Mouse (Mus musculus) neural tube, embryonic 13.5 days (tissue): ENCODE results near the gene Art5. TPM values are rescaled to one million over a fixed set of nuclear protein-coding genes. Genes with fewer than 3 reads are reported as not detected.
A peak's percentile ranks its signal among the peaks of the same experiment; 100 is the strongest.

Source experiments
- ATAC-seq: fragments of 200-750 bp; cut with Nextera tagmentation; 2 replicates; pipeline ENCODE4 v1.8.0; 2017; ENCODE audit warnings: low read depth, mild to moderate bottlenecking, moderate TSS enrichment, moderate library complexity
- H3K27ac ChIP-seq: fragments of 300-500 bp; sonication (generic); replicated peaks from 2 replicates; pipeline ENCODE4 v1.5.1; 2015; ENCODE audit warnings: moderate library complexity, mild to moderate bottlenecking, inconsistent platforms
- H3K27me3 ChIP-seq: fragments of 300-500 bp; sonication (generic); 2 replicates; pipeline ENCODE4 v1.6.1; 2015; ENCODE audit warnings: mild to moderate bottlenecking, inconsistent platforms
- H3K36me3 ChIP-seq: fragments of 300-500 bp; sonication (generic); 2 replicates; pipeline ENCODE4 v1.6.1; 2015; ENCODE audit warnings: mild to moderate bottlenecking, inconsistent platforms
- H3K4me1 ChIP-seq: fragments of 300-500 bp; sonication (generic); replicated peaks from 2 replicates; pipeline ENCODE4 v1.6.1; 2015; ENCODE audit warnings: inconsistent platforms
- H3K4me2 ChIP-seq: fragments of 300-500 bp; sonication (generic); 2 replicates; pipeline ENCODE4 v1.6.1; 2015; ENCODE audit warnings: inconsistent platforms, mild to moderate bottlenecking, moderate library complexity
- H3K4me3 ChIP-seq: fragments of 300-500 bp; sonication (generic); 2 replicates; pipeline ENCODE4 v1.5.1; 2015; ENCODE audit warnings: mild to moderate bottlenecking, inconsistent platforms
- H3K9ac ChIP-seq: fragments of 300-500 bp; sonication (generic); 2 replicates; pipeline ENCODE4 v1.6.1; 2015; ENCODE audit warnings: moderate library complexity, mild to moderate bottlenecking, inconsistent platforms
- H3K9me3 ChIP-seq: fragments of 300-500 bp; sonication (generic); 2 replicates; pipeline ENCODE4 v1.6.1; 2016; ENCODE audit warnings: inconsistent platforms
- WGBS: fragments of 180-500 bp; shearing (Covaris S2); methylation state at CpG from one replicate; pipeline ENCODE4 v1.1.7; 2015; 5-methylcytosine and 5-hydroxymethylcytosine counted together
- polyA plus RNA-seq: library from polyadenylated mRNA; unstranded; fragments of >200 nt; fragmentation: Nextera tagmentation; extraction: Ambion mirVana; gene quantifications from 2 replicates; pipeline ENCODE4 v1.2.1, GENCODE M21; 2015

Gene Art5
- polyA plus RNA-seq, result 0.60 and 0.77 TPM in 2 replicates

- no peak within 1 kb of the TSS for H3K4me2 ChIP-seq
- no peak within 1 kb of the TSS for H3K4me3 ChIP-seq
- no peaks in the 10 kb centered on the region for H3K27me3 ChIP-seq
- no peaks in the 10 kb centered on the region for H3K9me3 ChIP-seq
- ATAC-seq, result no peak
- no peaks in the 10 kb centered on the region for H3K36me3 ChIP-seq
- H3K4me1 ChIP-seq, result peaks cover 9% of the 10 kb centered on the region
- 73% methylated on average over 7 of the region's 7 CpGs for WGBS
- no peak within 1 kb of the TSS for H3K9ac ChIP-seq
- H3K27ac ChIP-seq, result no peak within 1 kb of the TSS
These were observed at the start of gene Art5 for GRCm38 (mm10) chr7:102109171-102109570. Gene Art5 (minus strand): TSS chr7:102109489.

DNA sequence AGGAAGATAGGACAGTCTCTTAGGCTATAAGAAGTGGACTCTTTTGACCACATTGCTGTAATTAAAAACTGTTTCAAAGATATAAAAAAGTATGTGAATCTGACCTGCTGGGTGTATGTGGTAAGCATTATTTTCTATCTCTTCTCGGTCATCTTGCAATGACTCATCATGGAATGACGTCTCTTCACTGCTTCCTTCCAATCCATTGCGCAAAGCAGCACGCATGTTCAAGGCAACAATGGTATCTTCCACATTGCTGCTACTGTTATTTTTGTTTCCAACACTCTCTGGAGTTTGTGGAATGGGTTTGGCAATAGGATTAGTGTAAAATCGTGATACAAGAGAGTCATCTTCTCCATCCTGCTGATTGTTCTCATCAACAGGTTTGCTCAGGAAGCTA lies 44.4 kb upstream of the Art5 start:
- no peaks in the 10 kb centered on the region for H3K9me3 ChIP-seq
- no peak overlapping the region for H3K27ac ChIP-seq
- H3K9ac ChIP-seq, result no peak overlapping the region
- H3K4me1 ChIP-seq, result no peaks in the 10 kb centered on the region
- no peaks in the 10 kb centered on the region for H3K27me3 ChIP-seq
- no peak overlapping the region for H3K4me3 ChIP-seq
- H3K36me3 ChIP-seq, result peaks cover 67% of the 10 kb centered on the region
- ATAC-seq, result no peak
- no peak overlapping the region for H3K4me2 ChIP-seq
- WGBS, result 94% methylated on average over 5 of the region's 5 CpGs

DNA sequence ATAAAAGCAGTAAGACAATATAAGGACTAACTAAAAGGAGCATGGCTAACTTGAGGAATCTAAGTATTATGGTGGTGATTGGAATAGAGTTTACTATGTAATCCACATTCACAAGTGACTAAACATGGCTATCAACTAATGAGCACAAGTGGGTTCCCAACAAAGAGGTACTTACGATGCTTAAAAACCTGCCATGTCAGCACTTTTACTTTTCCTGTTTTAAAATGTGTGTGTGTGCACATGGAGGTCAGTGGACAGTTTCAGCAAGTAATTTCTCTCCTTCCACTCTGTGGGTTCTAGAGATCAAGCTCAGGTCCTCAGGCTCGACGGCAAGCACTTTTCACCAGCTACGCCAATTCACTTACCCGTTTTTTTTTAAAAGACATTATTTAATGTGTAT lies 28.6 kb upstream of the Art5 start:
- Histone ChIP-seq H3K27ac (no peak overlapping the region), H3K4me2 (no peak overlapping the region), H3K9me3 (no peaks in the 10 kb centered on the region), H3K9ac (no peak overlapping the region), H3K27me3 (no peaks in the 10 kb centered on the region), H3K4me3 (no peak overlapping the region), H3K36me3 (peaks cover 85% of the 10 kb centered on the region), H3K4me1 (no peaks in the 10 kb centered on the region)
- ATAC-seq, result no peak
- WGBS, result 98% methylated on average over 5 of the region's 5 CpGs

- WGBS, result 81% methylated on average over 1 of the region's 1 CpGs
- Histone ChIP-seq H3K4me2 (no peak overlapping the region), H3K9ac (no peak overlapping the region), H3K4me3 (no peak overlapping the region), H3K27ac (no peak overlapping the region), H3K9me3 (no peaks in the 10 kb centered on the region), H3K36me3 (peaks cover 86% of the 10 kb centered on the region), H3K27me3 (no peaks in the 10 kb centered on the region), H3K4me1 (no peaks in the 10 kb centered on the region)
- ATAC-seq, result no peak
These were observed 28.2 kb upstream of the Art5 start for GRCm38 (mm10) chr7:102137464-102137863.

DNA sequence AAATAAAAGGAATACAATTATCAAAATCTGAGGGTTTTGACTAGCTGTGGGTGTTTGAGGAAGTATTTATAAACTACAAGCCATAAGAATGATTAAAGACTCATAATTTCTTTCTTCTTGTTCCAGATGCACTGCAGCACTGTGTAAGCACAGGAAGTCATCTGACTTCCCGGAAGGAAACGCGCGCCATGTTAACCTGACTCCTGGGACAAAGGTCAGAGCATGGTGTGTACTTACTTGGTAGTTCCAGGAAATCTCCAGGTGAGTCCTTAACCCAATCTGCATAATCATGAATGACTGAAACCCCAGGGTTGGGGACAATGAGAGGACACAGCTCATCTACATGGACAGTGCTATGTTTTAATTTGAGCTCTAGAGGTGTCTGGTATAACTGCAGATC lies 23.1 kb upstream of the Art5 start:
- no peaks in the 10 kb centered on the region for H3K9me3 ChIP-seq
- no peak overlapping the region for H3K9ac ChIP-seq
- H3K4me2 ChIP-seq, result no peak overlapping the region
- no peaks in the 10 kb centered on the region for H3K27me3 ChIP-seq
- 88% methylated on average over 4 of the region's 4 CpGs for WGBS
- ATAC-seq, result no peak
- no peaks in the 10 kb centered on the region for H3K4me1 ChIP-seq
- H3K27ac ChIP-seq, result no peak overlapping the region
- no peak overlapping the region for H3K4me3 ChIP-seq
- H3K36me3 ChIP-seq, result peaks cover 83% of the 10 kb centered on the region

DNA sequence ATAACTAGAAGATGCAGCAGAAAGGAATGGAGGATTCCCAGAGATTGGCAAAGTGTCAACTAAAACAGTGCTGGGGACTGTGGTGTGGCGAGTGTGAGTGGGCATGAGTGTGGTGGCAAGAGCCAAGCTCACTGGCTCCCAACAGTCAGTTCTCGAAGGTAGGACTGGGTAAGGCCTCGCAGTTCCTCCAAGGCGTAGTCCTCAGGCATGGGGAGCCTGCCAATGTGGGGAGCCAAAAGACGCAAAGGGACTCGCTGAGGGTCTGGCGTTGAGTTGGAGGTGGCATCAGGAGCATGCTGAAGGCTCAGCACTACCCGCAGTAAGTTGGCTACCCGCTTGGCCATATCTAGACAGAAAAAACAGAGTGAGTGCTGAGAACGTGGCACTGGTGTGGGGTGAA lies 11.0 kb upstream of the Art5 start:
- Histone ChIP-seq H3K9me3 (no peaks in the 10 kb centered on the region), H3K27ac (no peak overlapping the region), H3K9ac (no peak overlapping the region), H3K27me3 (no peaks in the 10 kb centered on the region), H3K4me1 (no peaks in the 10 kb centered on the region), H3K4me3 (no peak overlapping the region), H3K4me2 (no peak overlapping the region), H3K36me3 (peaks cover 72% of the 10 kb centered on the region)
- no peak for ATAC-seq
- WGBS, result 97% methylated on average over 10 of the region's 10 CpGs

GRCm38 (mm10) chr7:102117382-102117781 lies 8.1 kb upstream of the Art5 start:
- Histone ChIP-seq H3K4me3 (no peak overlapping the region), H3K27ac (no peak overlapping the region), H3K27me3 (no peaks in the 10 kb centered on the region), H3K36me3 (peaks cover 42% of the 10 kb centered on the region), H3K9me3 (no peaks in the 10 kb centered on the region), H3K9ac (no peak overlapping the region), H3K4me2 (no peak overlapping the region), H3K4me1 (no peaks in the 10 kb centered on the region)
- 76% methylated on average over 6 of the region's 6 CpGs for WGBS
- ATAC-seq, result no peak

GRCm38 (mm10) chr7:102116579-102117331 lies 7.5 kb upstream of the Art5 start, which contains the start of gene Chrna10:
Gene Chrna10 (minus strand): TSS chr7:102116828.
- H3K4me2 ChIP-seq, result no peak within 1 kb of the TSS
- peaks cover 36% of the 10 kb centered on the region for H3K36me3 ChIP-seq
- H3K27ac ChIP-seq, result no peak within 1 kb of the TSS
- no peak within 1 kb of the TSS for H3K9ac ChIP-seq
- no peaks in the 10 kb centered on the region for H3K4me1 ChIP-seq
- ATAC-seq, result no peak
- no peaks in the 10 kb centered on the region for H3K27me3 ChIP-seq
- no peak within 1 kb of the TSS for H3K4me3 ChIP-seq
- WGBS, result 64% methylated on average over 7 of the region's 7 CpGs
- no peaks in the 10 kb centered on the region for H3K9me3 ChIP-seq

DNA sequence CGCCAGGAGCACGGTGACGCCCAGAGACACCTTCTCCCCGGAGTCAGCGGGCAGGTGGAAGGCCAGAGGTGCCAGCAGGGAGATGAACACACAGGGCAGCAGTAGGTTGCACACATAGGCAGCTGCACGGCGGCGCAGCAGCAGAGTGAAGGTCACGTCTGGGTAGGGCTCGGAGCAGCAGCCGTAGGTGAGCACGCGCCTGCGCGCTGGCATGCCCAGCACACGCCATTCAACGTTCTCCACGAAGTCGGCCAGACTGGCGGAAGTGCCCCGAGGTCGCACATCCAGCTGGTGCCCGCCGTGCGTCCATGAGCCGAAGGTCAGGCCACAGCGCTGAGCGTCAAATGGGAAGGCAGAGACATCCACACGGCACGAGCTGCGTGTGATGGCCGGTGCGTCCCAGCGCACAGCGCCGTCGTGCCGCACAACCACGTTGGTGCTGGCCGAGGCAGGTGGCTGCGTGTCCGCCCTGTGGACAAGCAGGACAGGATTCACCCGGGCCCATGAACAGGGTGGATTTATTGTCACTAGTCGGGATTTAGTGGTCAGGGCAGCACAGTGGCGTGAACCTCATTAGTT lies 4.0 kb upstream of the Art5 start:
- H3K36me3 ChIP-seq, result peaks cover 2% of the 10 kb centered on the region
- H3K4me2 ChIP-seq, result no peak overlapping the region
- no peak overlapping the region for H3K9ac ChIP-seq
- no peak overlapping the region for H3K27ac ChIP-seq
- H3K9me3 ChIP-seq, result no peaks in the 10 kb centered on the region
- no peak for ATAC-seq
- no peak overlapping the region for H3K4me3 ChIP-seq
- H3K27me3 ChIP-seq, result no peaks in the 10 kb centered on the region
- no peaks in the 10 kb centered on the region for H3K4me1 ChIP-seq
- 85% methylated on average over 45 of the region's 45 CpGs for WGBS

DNA sequence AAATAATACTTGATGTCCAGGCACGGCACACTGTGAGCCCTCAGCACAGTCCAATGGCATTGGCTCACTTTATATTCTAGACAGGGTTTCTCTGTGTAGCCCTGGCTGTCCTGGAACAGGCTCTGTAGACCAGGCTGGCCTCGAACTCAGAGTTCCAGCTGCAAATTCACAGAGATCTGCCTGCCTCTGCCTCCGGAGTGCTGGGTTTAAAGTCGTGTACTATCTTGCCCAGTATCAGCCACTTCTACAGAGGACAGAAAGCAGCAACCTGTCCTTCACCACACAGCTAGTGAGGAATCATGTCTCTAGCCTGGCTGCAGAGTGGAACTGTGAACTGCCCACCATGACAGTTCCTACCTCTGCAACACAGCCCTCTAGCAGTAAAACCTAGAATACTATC lies 457 bp upstream of the Art5 start:
- Histone ChIP-seq H3K4me2 (no peak overlapping the region), H3K4me3 (no peak overlapping the region), H3K36me3 (no peaks in the 10 kb centered on the region), H3K9ac (no peak overlapping the region), H3K27me3 (no peaks in the 10 kb centered on the region), H3K27ac (no peak overlapping the region), H3K9me3 (no peaks in the 10 kb centered on the region), H3K4me1 (peaks cover 9% of the 10 kb centered on the region)
- 87% methylated on average over 4 of the region's 4 CpGs for WGBS
- ATAC-seq, result no peak

DNA sequence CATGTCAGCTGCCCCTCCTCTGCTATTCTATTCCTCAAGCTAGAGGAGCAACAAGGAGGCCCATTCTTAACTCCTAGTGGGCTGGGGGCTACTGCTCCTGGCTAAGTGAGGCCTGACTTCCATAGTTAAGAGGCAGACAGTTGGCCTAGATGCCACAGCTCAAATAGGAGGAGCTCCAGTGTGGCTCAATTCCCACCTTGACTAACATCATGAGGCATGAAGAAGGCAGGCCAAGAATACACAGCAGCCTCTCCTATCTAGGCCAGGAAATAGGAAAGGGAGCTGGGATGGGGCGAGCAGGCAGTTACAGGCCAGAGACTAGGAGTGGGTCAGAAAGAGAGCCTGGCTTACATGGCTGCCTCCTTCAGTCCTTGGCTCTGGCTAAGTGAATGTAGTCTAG lies 1.1 kb downstream of the Art5 start:
- no peak overlapping the region for H3K9ac ChIP-seq
- no peak overlapping the region for H3K4me3 ChIP-seq
- no peak for ATAC-seq
- H3K27ac ChIP-seq, result no peak overlapping the region
- 100% methylated on average over 1 of the region's 1 CpGs for WGBS
- H3K36me3 ChIP-seq, result no peaks in the 10 kb centered on the region
- peaks cover 9% of the 10 kb centered on the region for H3K4me1 ChIP-seq
- no peaks in the 10 kb centered on the region for H3K27me3 ChIP-seq
- H3K9me3 ChIP-seq, result no peaks in the 10 kb centered on the region
- no peak overlapping the region for H3K4me2 ChIP-seq

DNA sequence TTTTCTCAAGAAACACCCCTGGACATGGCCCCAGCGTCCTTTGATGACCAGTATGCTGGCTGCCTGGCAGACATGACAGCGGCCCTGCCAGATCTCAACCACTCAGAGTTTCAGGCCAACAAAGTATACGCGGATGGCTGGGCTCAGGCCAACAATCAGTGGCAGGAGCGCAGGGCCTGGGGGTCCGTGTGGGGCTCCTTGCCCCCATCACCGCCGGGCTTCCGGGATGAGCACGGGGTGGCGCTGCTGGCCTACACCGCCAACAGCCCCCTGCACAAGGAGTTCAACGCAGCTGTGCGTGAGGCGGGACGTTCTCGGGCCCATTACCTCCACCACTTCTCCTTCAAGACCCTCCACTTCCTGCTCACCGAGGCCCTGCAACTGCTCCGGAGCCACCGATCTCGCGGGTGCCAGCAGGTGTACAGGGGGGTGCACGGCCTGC lies 2.6 kb downstream of the Art5 start:
- 26% methylated on average over 23 of the region's 23 CpGs for WGBS
- H3K4me1 ChIP-seq, result peaks cover 17% of the 10 kb centered on the region
- peak overlapping the region; percentile 44 for H3K4me2 ChIP-seq
- no peaks in the 10 kb centered on the region for H3K36me3 ChIP-seq
- H3K27me3 ChIP-seq, result no peaks in the 10 kb centered on the region
- peak overlapping the region; percentile 22 for H3K9ac ChIP-seq
- no peaks in the 10 kb centered on the region for H3K9me3 ChIP-seq
- peak overlapping the region; percentile 16 for H3K4me3 ChIP-seq
- ATAC-seq, result no peak; the same call in 1 of the 2 replicates
- H3K27ac ChIP-seq, result no peak overlapping the region
